Mouse (Mus musculus) ZHBTc4 (cell line): ENCODE measurements around the gene Ankrd33.

Source experiments
- DNase-seq: peaks from one replicate; pipeline ENCODE4 v3.0.0-alpha.2; 2011; ENCODE audit warnings: low read depth, low spot score

The Ankrd33 gene

DNA sequence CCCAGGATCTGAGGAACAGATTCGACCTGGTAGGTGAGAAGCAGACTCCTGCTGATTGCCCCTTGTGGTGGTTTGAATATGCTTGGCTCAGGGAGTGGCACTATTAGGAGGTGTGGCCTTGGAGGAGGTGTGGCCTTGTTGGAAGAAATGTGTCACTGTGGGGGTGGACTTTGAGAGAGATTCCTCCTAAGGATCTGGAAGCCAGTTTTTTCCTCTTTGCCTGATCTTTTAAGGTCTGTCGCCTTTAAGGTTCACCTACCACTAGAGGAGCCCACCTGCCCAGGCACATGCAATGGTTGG lies 6.7 kb downstream of the Ankrd33 start:
- peak; percentile 90 for DNase-seq

DNA sequence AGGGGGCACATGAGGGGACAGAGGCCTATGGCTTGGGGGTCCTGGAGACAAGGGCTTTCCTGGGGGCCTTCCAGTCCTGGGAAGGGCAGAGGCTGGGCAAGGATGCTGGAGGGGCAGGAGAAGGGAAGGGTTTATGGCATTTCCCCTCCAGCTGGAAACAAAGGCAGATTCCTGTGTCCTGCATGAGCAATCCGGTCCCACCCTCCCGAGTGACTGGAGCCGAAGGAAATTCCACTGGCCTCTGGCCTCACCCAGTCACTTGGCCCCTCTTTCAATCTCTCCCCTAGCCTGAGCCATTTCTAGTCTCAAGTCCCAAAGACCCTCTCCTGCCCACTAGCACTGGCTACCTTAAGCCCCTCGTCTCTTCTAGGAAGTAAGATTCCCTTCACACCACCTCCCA lies 7.6 kb downstream of the Ankrd33 start:
- DNase-seq = no peak

DNA sequence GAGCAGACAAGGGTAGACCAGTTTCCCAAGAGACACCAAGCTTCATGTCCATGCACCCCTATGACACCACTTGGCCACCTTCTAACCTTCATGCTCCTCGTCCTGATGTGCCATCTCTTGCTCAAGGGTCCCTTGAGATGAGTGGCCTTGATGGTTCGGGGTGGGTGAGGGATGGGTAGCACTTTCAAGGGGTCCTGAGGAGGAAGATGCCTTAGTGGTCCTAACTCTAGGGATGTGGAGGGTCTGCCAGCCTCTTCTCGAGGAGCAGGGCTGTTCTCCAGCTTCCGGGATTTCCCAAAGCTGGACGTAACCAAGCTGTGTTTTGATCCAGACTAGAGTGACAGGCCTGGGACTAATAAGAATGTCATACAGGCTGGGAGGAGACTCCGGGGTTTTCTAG lies 10.0 kb downstream of the Ankrd33 start:
- no peak for DNase-seq

DNA sequence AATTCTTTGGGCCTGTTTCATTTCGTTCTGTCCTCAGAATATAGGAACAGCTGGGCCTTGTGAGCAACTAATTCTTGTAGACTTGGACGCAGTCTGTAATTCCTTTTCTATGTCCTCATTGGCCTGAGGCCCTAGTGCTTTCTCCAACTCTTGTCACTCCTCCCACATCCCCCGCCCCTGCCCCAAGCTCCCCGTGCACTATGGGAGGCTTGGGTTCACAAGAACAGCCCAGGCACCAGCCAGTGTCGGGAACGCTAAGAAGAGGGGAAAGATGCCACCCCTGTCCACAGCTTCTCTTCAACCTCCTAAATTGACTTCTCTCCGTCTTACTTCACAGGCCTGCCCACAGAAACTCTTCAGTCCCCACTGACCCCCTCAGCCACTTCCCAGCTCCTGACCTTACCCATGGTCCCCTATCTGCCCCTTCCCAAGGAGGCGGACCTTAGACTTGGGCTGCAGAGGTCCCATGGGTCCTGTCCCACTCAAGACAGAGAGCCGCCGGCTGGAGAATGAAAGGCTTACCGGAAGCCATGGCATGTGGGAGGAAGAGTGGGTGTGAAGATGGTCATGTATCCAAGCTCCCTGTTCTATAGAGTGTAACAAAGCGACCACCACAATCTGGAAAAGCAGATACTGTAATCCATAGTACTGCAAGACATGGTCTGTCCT lies 11.5 kb downstream of the Ankrd33 start:
- DNase-seq = no peak

DNA sequence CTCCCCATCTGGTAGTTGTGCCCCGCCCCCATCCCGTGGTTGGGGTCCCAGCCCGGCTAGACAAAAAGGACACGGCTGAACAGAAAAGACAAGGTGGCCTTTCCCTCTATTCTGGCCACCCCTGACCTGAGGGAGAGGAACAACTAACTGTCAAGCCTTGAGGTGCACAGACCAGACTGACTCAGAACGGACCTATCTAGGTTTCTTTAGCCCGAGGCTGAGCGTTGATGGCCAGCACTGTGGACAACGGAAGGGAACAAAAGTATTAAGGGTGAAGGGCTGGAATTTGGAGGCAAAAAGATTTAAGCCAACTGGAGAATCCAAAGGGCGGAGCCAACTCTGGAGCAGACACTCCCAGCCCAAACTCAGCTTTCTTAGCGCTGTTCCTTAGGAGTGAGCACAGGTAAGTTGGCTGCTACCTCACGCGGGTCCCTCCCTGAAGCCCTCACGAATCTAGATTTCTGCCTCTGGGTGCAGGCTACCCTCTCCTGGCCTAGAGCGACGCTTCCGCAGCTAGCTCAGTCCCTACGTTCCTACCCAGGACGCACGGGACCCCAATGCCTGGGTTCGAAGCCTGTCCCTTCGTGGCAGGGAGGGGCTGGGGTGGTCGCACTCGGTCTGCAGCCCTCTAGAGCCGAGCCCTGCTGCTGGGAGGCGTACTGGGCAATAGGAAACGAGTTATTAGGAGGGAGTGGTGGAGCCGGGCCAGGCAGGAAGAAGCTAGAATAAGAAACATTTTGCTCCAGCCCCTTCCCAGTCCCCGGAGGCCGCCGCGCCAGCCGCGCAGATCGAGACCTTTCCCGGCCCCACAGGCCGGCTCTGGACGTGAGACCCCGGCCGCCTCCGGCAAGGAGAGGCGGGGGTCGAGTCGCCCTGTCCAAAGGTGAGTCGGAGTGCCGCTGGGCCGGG lies 12.9 kb downstream of the Ankrd33 start, which contains the start of gene Acvrl1:
Gene Acvrl1 (plus strand): TSS at position 342 of the 909 bp plus-strand sequence.
- DNase-seq = no peak

DNA sequence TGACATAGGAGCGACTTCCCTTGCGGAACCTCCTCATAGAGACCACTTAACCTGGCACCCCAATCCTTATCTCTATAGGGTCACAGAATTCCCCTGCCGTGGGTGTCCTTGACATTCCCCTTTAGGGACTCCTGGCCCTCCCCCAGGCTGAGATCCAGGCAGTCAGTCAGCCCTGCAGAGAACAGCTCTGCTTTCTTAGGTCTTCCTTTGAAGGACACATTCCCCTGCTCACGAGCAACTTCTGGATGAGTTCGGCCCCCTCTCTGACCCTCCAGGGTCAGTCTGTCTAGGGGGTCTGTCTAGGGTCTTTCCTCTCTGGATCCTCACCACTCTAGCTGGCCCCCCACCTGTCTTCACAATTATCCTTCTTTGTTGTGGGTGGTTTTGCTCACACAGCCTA lies 13.9 kb downstream of the Ankrd33 start:
- DNase-seq = no peak

DNA sequence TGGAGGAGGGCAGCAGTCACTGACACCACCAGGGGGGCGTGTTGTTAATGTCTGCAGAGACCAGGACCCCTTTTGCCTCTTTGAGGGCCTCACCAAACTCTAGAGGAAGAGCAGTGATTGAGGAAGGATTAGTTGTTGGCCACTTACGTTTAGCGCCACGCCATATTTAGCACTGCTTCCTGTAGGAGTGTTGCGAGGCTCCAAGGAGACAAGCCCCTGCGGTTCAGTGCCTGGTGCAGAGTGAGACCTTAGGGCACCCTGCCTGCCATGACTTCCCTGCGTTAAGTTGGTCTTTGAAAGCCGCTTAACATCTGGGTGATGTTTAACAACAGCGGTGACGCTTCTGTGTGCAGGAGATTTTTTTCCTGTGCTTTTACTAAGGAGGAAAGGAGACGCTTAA lies 15.9 kb downstream of the Ankrd33 start:
- DNase-seq = no peak

DNA sequence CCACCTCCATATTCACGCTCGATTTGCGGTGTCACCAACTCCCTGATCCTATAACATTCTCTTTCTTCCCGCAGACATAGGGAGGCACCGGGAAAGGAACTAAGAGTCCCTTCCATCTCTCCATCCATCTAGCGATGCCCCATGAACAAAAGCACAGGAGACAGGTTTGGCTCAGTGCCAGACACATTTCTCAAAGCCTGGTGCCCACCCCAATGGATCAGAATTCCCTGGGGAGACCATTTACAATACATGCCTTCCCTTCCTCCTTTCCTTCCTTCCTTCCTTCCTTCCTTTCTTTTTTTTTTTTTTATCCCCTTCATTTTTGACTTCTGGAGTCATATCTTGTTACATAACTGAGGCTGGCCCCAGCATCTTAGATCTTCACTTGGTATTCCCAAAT lies 16.5 kb downstream of the Ankrd33 start:
- DNase-seq = no peak

DNA sequence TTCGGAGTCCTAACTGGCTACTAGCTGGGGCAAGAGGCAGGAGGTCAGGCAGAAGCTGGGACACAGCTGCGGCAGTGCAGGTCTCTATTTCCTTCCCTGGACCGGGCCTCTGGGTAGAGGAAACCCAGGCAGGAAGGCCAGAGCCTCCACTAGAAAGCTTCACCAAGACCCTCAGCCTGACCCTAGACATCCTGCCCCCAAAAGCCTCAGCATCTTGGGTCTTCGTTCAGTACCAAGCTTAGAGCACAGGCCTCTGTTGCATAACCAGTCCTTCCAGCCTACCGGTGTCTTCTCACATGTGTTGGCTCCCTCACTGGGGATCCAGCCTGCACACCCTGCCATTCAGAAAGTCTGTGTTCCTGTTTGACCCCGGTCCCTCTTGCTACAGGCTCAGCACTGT lies 17.2 kb downstream of the Ankrd33 start:
- DNase-seq = no peak

DNA sequence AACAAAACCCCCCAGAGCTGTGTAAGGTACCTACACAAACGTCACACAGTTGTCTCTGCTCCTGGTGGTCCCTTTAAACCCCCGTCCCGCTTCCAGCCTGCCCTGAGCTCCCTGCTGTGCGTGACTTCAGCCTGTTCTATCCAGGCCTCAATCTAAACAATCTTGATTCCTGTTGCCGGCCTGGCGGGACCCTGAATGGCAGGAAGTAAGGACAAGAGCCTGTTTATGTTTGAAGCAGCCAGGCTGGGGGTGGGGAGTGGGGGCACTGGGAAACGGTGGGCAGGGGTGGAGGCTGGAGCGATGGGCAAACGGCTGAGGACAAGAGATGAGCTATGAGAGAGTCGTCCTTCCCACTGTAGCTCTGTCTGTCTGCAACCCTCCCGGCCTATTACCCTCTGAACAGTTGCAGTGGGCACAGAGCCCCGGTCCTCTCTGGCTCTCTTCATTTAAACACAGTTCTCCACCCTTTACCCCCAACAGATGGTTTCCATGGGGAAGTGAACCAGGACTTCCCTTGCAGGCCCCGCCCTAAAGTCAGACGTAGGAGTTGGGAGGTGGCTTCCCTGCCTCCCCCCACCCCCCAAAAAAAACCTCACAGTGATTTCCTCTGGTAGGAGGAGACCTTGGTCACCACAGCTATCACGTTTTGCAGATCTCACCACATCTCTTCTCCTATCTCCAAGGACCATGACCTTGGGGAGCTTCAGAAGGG lies 18.6 kb downstream of the Ankrd33 start:
- peak; percentile 59 for DNase-seq

DNA sequence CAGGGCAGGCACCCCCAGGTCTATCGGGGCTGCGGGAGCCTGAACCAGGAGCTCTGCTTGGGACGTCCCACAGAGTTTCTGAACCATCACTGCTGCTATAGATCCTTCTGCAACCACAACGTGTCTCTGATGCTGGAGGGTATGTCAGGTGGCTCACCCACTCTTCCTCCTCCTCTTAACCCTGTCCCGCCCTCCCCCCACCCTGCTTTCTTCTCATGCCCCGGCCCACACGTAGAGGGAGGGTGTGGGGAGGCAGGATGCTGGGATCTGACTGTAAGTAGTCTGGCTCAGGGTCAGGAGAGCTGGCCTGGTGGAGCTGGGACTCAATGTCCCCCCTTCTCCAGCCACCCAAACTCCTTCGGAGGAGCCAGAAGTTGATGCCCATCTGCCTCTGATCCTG lies 19.9 kb downstream of the Ankrd33 start:
- no peak for DNase-seq

DNA sequence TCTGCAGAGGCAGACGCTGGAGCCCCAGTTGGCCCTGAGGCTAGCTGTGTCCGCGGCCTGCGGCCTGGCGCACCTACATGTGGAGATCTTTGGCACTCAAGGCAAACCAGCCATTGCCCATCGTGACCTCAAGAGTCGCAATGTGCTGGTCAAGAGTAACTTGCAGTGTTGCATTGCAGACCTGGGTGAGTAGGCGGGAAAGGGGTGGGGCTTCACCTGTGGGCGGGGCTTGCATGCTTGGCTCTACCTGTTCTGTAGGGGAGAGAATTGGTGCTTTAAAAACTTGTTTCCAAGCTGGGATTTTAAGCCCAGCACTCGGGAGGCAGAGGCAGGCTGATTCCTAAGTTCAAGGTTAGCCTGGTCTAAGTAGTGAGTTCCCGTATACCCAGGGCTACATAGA lies 21.9 kb downstream of the Ankrd33 start:
- DNase-seq = peak; percentile 77

DNA sequence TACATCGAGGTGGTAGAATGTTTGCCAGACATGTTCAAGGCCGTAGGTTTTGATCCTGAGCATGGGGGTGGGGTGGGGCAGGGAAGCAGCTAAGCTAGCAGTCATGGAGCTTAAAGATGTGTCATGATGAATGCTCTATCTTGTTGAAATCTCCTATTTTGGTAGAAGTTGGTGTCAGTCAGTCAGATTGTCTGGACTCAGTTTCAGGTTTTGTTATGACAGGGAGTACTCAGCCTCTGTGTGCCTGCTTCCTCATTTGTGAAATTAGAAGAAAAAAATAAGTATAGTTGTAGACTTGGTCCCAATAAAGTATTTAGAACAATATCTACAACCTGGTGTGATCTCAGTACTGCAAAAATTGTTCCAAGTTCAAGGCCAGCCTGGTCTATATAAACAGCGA lies 23.1 kb downstream of the Ankrd33 start:
- DNase-seq = no peak

DNA sequence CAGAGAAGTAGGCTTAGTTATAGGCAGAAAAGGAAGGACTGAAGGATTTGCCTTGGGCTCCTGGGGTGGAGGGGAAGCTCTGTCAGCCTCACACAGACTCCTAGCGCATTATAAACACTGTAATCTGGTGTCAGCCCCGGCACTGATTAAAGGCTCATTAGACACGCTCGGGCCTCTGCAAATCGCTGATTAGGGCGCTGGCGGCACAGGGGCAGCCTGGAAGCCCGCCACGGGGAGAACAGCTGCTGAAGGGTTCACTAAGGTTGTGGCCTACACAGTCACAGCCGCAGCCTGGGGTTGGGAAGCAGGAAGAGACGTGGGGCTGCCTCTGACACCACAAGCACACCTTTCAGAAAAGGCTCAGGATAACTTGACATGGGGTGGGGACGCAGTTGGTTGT lies 24.3 kb downstream of the Ankrd33 start:
- DNase-seq = no peak

DNA sequence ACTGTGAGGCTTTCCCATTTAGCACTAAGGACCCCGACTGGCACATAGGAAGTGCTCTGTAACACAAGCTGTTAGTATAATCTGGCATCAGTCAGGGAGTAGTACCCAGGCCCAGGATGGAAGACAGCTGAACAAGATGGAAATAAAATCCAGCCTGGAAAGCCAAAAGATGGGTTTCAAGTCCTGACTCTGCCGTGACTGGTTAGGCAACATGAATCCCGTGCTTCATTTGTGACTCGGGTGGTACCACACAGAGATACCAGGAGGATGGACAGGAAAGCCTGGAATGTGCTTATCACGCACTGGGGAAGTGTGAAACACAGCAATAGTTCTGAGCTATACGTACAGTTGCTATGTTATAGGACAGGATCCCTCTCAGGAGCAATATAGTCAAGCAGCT lies 25.0 kb downstream of the Ankrd33 start:
- DNase-seq = no peak

DNA sequence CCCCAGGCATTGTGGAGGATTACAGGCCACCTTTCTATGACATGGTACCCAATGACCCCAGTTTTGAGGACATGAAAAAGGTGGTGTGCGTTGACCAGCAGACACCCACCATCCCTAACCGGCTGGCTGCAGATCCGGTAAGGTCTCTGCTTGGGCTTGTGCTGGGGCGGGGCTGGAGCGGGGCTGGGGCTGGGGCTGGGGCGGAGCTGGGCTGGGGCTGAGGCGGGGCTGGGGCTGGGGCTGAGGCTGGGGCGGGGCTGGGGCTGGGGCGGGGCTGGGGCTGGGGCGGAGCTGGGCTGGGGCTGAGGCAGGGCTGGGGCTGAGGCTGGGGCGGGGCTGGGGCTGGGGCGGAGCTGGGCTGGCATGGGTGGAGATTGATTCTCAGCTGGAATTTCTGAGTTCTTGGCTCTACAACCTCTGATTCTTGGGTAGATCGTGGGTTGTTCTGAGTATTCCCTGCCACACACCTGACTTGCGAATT lies 25.5 kb downstream of the Ankrd33 start:
- peak; percentile 78 for DNase-seq

DNA sequence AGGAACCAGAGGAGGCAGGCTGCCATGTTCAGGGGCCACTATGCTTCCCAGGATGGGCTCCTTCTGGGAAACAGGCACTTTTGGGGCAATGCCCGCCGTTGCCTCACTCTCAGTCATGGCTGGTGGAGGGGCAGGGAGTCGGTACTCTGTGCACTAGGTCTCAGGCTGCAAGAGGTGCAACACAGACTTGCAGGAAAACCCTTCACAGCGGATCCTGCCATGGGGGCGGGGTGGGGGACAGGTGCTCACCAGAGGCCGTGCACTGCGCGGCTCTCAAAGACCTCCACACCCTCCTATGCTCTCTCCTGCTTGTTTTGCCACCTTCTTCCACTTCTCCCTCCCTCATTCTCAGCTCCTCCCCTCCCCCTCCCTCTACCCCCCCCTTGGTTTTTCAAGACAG lies 27.1 kb downstream of the Ankrd33 start:
- DNase-seq = no peak

DNA sequence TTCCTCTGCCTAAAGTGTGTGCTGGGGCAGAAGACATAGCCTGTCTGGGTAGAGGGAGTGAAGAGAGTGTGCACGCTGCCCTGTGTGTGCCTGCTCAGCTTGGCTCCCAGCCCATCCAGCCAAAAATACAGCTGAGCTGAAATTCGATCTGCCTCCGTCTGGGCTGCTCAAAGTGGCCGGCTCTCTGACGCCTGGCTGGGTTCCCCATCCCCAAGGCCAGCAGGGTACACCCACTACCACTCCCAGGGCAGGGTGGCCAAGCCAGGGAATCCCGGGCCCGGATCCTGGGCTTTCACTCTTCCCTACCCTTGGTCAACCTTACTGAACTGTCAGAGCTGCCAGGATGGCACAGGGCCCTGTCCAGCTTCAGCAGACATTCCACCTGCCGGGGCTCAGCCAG lies 27.9 kb downstream of the Ankrd33 start:
- DNase-seq = no peak

DNA sequence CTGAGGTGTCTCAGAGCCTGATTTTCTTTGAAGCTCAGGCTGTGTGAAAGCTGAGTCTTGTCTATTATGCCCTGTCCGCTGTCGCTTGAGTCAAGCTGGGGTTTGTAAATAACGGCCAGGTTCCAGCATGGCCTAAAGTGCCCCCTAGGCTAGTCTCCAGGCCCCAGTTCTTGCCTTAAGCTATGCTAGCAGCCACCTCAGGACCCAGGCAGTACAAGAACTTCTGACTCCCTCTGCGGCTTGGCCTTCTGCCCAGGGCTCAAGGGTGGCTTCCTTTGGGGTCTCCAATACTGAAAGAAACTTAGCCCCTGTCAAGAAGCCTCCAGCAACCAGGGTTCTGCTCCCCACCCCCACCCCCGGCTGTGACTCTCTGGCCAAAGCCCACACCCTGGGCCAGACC lies 28.6 kb downstream of the Ankrd33 start:
- no peak for DNase-seq

DNA sequence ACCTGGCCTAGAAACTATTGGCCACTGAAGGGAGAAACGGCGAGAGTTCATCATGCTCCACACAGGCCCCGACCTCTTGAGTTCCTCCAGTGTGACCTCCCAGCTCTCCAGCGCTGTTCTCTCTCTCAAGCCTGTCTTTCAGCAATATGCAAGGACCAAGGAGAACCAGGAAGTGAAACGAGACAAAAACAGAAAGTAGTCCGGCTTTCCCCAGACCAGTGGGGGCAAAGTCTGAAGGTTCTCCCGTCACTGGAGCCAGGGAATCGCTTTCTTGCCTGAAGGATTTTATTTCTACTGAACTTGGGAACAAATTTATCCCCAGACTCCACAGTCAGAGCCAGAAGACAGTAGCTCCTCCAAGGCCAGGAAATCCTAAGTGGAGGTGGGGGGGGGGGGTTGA lies 29.2 kb downstream of the Ankrd33 start:
- DNase-seq = no peak

DNA sequence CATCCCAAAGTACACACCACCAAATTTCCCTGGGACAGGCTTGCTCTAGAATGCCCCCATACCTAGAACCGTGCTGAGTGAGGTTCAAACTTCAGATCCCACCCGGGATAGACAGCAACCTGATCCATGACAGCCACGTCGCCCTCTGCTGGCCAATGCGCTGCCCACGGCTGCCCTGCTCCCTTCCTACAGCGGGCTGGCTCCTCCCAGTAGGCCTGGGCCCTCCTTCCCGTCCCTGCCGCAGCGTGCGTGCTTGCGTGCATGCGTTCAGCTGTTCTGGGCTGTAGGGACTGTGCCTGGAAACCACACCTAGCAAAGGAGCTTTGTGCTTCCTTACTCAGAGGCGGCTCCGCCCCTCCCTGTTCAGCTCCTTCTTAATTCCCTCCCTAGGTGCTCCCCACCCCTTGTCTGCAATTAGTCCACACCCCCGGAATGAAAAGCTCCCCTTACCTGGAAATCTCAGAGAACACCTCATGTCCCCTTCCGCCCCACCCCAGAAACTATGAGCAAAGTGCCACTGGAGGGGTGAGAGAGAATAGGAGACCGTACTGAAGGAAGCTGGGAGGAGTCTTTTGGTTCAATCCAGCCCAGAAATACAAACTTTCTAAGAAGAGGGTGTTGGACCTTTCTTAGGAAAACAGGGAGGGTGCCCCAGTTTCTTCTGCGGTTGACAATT lies 30.0 kb downstream of the Ankrd33 start:
- peak; percentile 96 for DNase-seq
